Mouse (Mus musculus) kidney, postnatal 25 days (tissue): ENCODE measurements at regions not wholly inside any gene's neighbourhood (a gene's known extent, or its start where the extent isn't known, plus 50 kb on each side); places are given as distances from the start of the nearest gene placed in this dataset.

Experiments used
- DNase-seq, 2 experiments: peaks; one replicate each; pipeline ENCODE4 v3.0.0; 2021; ENCODE audit warnings: mixed read lengths in 2 of 2

GRCm38 (mm10) chr14:105706756-105707155, 189.9 kb downstream of the Spry2 start:
- no peak for DNase-seq

- DNase-seq: no peak
Measured at GRCm38 (mm10) chr14:105698616-105699015, 198.0 kb downstream of the Spry2 start.

- no peak for DNase-seq
Measured at GRCm38 (mm10) chr14:105698086-105698485, 198.5 kb downstream of the Spry2 start.

GRCm38 (mm10) chr14:105697398-105697797, 199.2 kb downstream of the Spry2 start:
- DNase-seq: no peak

- no peak for DNase-seq
Measured at GRCm38 (mm10) chr14:105694969-105695368, 201.7 kb downstream of the Spry2 start.

GRCm38 (mm10) chr14:105693713-105694112, 202.9 kb downstream of the Spry2 start:
- DNase-seq: no peak

GRCm38 (mm10) chr14:105684826-105685465, 211.7 kb downstream of the Spry2 start:
- DNase-seq: no peak

- DNase-seq: no peak
Measured at GRCm38 (mm10) chr14:105684329-105684728, 212.3 kb downstream of the Spry2 start.

- no peak for DNase-seq
Measured at GRCm38 (mm10) chr14:105676646-105676930, 220.0 kb downstream of the Spry2 start.

GRCm38 (mm10) chr14:105675801-105676645, 220.6 kb downstream of the Spry2 start:
- DNase-seq: no peak

GRCm38 (mm10) chr14:105675006-105675405, 221.6 kb downstream of the Spry2 start:
- DNase-seq: no peak

GRCm38 (mm10) chr14:105668969-105669368, 227.7 kb downstream of the Spry2 start:
- peak in 1 of 2 experiments; percentile 41 for DNase-seq

- no peak for DNase-seq
Measured at GRCm38 (mm10) chr14:105664671-105665198, 231.9 kb downstream of the Spry2 start.

- no peak for DNase-seq
Measured at GRCm38 (mm10) chr14:105663472-105663871, 233.1 kb downstream of the Spry2 start.

- DNase-seq: no peak
Measured at GRCm38 (mm10) chr14:105662839-105663238, 233.8 kb downstream of the Spry2 start.

- DNase-seq: no peak
Measured at GRCm38 (mm10) chr14:105658316-105658715, 238.3 kb downstream of the Spry2 start.

GRCm38 (mm10) chr14:105647166-105647565, 249.5 kb downstream of the Spry2 start:
- no peak for DNase-seq

- DNase-seq: no peak
Measured at GRCm38 (mm10) chr14:105644428-105644827, 252.2 kb downstream of the Spry2 start.

GRCm38 (mm10) chr14:105643285-105643957, 253.2 kb downstream of the Spry2 start:
- no peak for DNase-seq

GRCm38 (mm10) chr14:105632335-105632734, 264.3 kb downstream of the Spry2 start:
- DNase-seq: no peak

- no peak for DNase-seq
Measured at GRCm38 (mm10) chr14:105631681-105632031, 265.0 kb downstream of the Spry2 start.

GRCm38 (mm10) chr14:105630867-105631680, 265.5 kb downstream of the Spry2 start:
- DNase-seq: no peak

- no peak for DNase-seq
Measured at GRCm38 (mm10) chr14:105630444-105630843, 266.2 kb downstream of the Spry2 start.
